In genomic region chrX:159757854-159758540, GRCm38 (mm10) we compare ENCODE assay signal across 12 mouse cellular contexts.
A peak's percentile ranks its signal among the peaks of the same experiment; 100 is the strongest.
DNase-seq lines count a peak whose midpoint lies in the region; ATAC-seq and TF ChIP-seq lines count a peak whose summit lies in the region.
"Had no signal": no experiment of that assay in that cellular context is flagged by ENCODE, and none has a peak within 500 bp of the region (broad histone marks: within the 10 kb centered on the region; RNA-seq: fewer than 3 reads in every experiment).

No protein-coding gene starts in this region.

- TF ChIP-seq CTCF in MEL (IDR thresholded peaks at IDR 0.05 in 2 of 3, conservative IDR thresholded peaks at IDR 0.05 in 1 of 3; ENCODE audit: control insufficient read depth in 1 of 3, insufficient read depth in 1 of 3, low read depth in 2 of 3, low read length in 3 of 3, poor library complexity in 1 of 3, severe bottlenecking in 1 of 3), result no peak
- no peak for TF ChIP-seq CTCF in gastrocnemius, adult 2 months (IDR thresholded peaks at IDR 0.05)

- peak; percentile 91 for DNase-seq in MEL (ENCODE audit: low read depth, low spot score)
- peak; percentile 65 to 80 for DNase-seq in thymus, postnatal 10 days (ENCODE audit: low spot score in 2 of 2)
- no peak for DNase-seq in gastrocnemius, adult 2 months
- DNase-seq in heart, postnatal 4 days, result no peak
- DNase-seq: cerebellum, adult 11-12 months; gastrocnemius, postnatal 10 days; kidney, postnatal 25 days; midbrain, embryonic 14.5 days had no signal

- H3K4me3 ChIP-seq in MEL (ENCODE audit: control insufficient read depth in 1 of 2, insufficient read depth in 1 of 2, low read depth in 2 of 2, low read length in 2 of 2), result peak overlapping the region in 1 of 2 experiments; percentile 16; a peak in 1 of 4 replicates
- no peak overlapping the region for H3K4me3 ChIP-seq in gastrocnemius, adult 2 months
- no peak overlapping the region for H3K4me3 ChIP-seq in hindbrain, embryonic 13.5 days
- H3K4me3 ChIP-seq: hindbrain, embryonic 12.5 days had no signal

- peak; percentile 61 for ATAC-seq in granulocyte monocyte progenitor cell, adult 5-6 weeks (replicated peaks; ENCODE audit: poor library complexity, severe bottlenecking)
- peak; percentile 76 for ATAC-seq in megakaryocyte-erythroid progenitor cell, adult 5-6 weeks (replicated peaks; ENCODE audit: low FRiP score, low TSS enrichment, poor library complexity, severe bottlenecking)
- ATAC-seq in hindbrain, embryonic 13.5 days (ENCODE audit: low FRiP score), result no peak

- no peaks in the 10 kb centered on the region for H3K9me3 ChIP-seq in MEL (replicated peaks; ENCODE audit: insufficient read depth, low read length)
- H3K9me3 ChIP-seq in hindbrain, embryonic 13.5 days, result no peaks in the 10 kb centered on the region
- H3K9me3 ChIP-seq: hindbrain, embryonic 12.5 days had no signal

- no peak for TF ChIP-seq RAD21 in MEL (IDR thresholded peaks at IDR 0.05; ENCODE audit: low read depth, low read length)

- H3K79me2 ChIP-seq in MEL (ENCODE audit: control insufficient read depth, insufficient read depth, low read length, poor library complexity), result no peaks in the 10 kb centered on the region

- peaks cover 0 to 27% of the 10 kb centered on the region in 2 experiments; a peak in 2 of 4 replicates for H3K36me3 ChIP-seq in MEL (ENCODE audit: control insufficient read depth in 1 of 2, insufficient read depth in 2 of 2, low read length in 2 of 2)
- H3K36me3 ChIP-seq in hindbrain, embryonic 13.5 days, result no peaks in the 10 kb centered on the region
- H3K36me3 ChIP-seq: hindbrain, embryonic 12.5 days had no signal

- H3K4me1 ChIP-seq in MEL (ENCODE audit: control insufficient read depth in 1 of 2, insufficient read depth in 2 of 2, low read length in 2 of 2), result peaks cover 7 to 10% of the 10 kb centered on the region in 2 experiments
- H3K4me1 ChIP-seq in hindbrain, embryonic 13.5 days (replicated peaks), result no peaks in the 10 kb centered on the region
- H3K4me1 ChIP-seq: hindbrain, embryonic 12.5 days had no signal

- TF ChIP-seq POLR2A in MEL (IDR thresholded peaks at IDR 0.05; ENCODE audit: control insufficient read depth in 1 of 2, insufficient read depth in 1 of 2, low read depth in 1 of 2, low read length in 2 of 2, poor library complexity in 1 of 2), result peak in 1 of 2 experiments; percentile 52; a peak in 1 of 4 replicates

- 86% methylated on average over 5 of the region's 5 CpGs for whole genome bisulfite sequencing in hindbrain, embryonic 13.5 days

- peak in 1 of 2 experiments; percentile 38; a peak in 2 of 4 replicates for TF ChIP-seq EP300 in MEL (IDR thresholded peaks at IDR 0.05; ENCODE audit: low read depth in 1 of 2, low read length in 2 of 2)

- H3K27me3 ChIP-seq in MEL (ENCODE audit: control insufficient read depth in 1 of 2, insufficient read depth in 2 of 2, low read length in 2 of 2), result no peaks in the 10 kb centered on the region
- 0 out of 2 replicates have a peak, but pooled peaks cover 3% of the 10 kb centered on the region for H3K27me3 ChIP-seq in hindbrain, embryonic 13.5 days

- intact Hi-C loops in gastrocnemius, adult 2 months (cut with DNase I), result loop anchor here (10.0 kb wide), 1 partner anchor 133 kb away; the partner anchor contains the start of gene Sh3kbp1

- no peak overlapping the region for H3K4me2 ChIP-seq in hindbrain, embryonic 13.5 days
- H3K4me2 ChIP-seq: hindbrain, embryonic 12.5 days had no signal

- peak overlapping the region; percentile 35 for H3K9ac ChIP-seq in MEL (ENCODE audit: control insufficient read depth, low read depth, low read length, poor library complexity, severe bottlenecking)
- no peak overlapping the region for H3K9ac ChIP-seq in hindbrain, embryonic 13.5 days
- H3K9ac ChIP-seq: hindbrain, embryonic 12.5 days had no signal

- peak overlapping the region; percentile 92 for H3K27ac ChIP-seq in MEL (ENCODE audit: control insufficient read depth, low read depth, low read length)
- no peak overlapping the region for H3K27ac ChIP-seq in gastrocnemius, adult 2 months
- H3K27ac ChIP-seq in hindbrain, embryonic 13.5 days, result no peak overlapping the region
- H3K27ac ChIP-seq: hindbrain, embryonic 12.5 days had no signal

TF ChIP-seq in MEL, 35 proteins besides CTCF, POLR2A, EP300 and RAD21:
- TF ChIP-seq MEF2A (IDR thresholded peaks at IDR 0.05; ENCODE audit: extremely low read depth, insufficient replicate concordance, low read depth, low read length, poor library complexity, severe bottlenecking) (no peak), MAZ (IDR thresholded peaks at IDR 0.05; ENCODE audit: low read depth, low read length) (no peak), ETS1 (IDR thresholded peaks at IDR 0.05; ENCODE audit: low read depth, low read length) (peak; percentile 52; the same call in 1 of the 2 replicates), TAL1 (IDR thresholded peaks at IDR 0.05; ENCODE audit: low read length) (peak; percentile 45), MXI1 (IDR thresholded peaks at IDR 0.05; ENCODE audit: low read depth, low read length) (0 out of 2 replicates have a peak, but pooled peaks have one; percentile 18), SIN3A (IDR thresholded peaks at IDR 0.05; ENCODE audit: low read length) (peak; percentile 38), ZC3H11A (IDR thresholded peaks at IDR 0.05; ENCODE audit: low read depth, low read length) (no peak), POLR2AphosphoS2 (IDR thresholded peaks at IDR 0.05; ENCODE audit: low read length) (no peak), GATA1 (IDR thresholded peaks at IDR 0.05; ENCODE audit: low read depth, low read length) (peak; percentile 67)

Comparison
In these comparisons a context has a peak if more than half of its experiments do, and no peak if none do; other contexts are left out.
1. DNase-seq: peak in MEL (single experiment) and thymus, postnatal 10 days (2 of 2); none in gastrocnemius, adult 2 months (single experiment) and heart, postnatal 4 days (single experiment).